Mouse (Mus musculus) spleen, adult 2 months (tissue): Measurements from ENCODE around the gene Pawr. TPM values are rescaled to one million over a fixed set of nuclear protein-coding genes. Genes with fewer than 3 reads are reported as not detected.

ENCODE experiments used
- DNase-seq, 2 experiments: peaks; one replicate each; pipeline versions ENCODE4 v3.0.0 to v3.0.0-alpha.2; 2012 to 2021; ENCODE audit warnings: low spot score in 2 of 2, low read depth in 1 of 2
- H3K27ac ChIP-seq: fragments of 200-500 bp; 2 replicates; pipeline ENCODE4 v1.5.1; 2012; ENCODE audit warnings: low read length, inconsistent platforms; ENCODE audit not compliant: insufficient read depth
- H3K27me3 ChIP-seq: fragments of 200-500 bp; 2 replicates; pipeline ENCODE4 v1.6.1; 2012; ENCODE audit warnings: mild to moderate bottlenecking, moderate library complexity, low read length, inconsistent platforms; ENCODE audit not compliant: control insufficient read depth, insufficient read depth
- H3K36me3 ChIP-seq: fragments of 200-500 bp; 2 replicates; pipeline ENCODE4 v1.6.1; 2012; ENCODE audit warnings: mild to moderate bottlenecking, low read length, inconsistent platforms; ENCODE audit not compliant: control insufficient read depth, insufficient read depth
- H3K4me1 ChIP-seq: fragments of 200-500 bp; 2 replicates; pipeline ENCODE4 v1.6.1; 2011; ENCODE audit warnings: inconsistent platforms; ENCODE audit not compliant: control insufficient read depth, insufficient read depth, insufficient read length
- H3K4me3 ChIP-seq: fragments of 200-500 bp; 2 replicates; pipeline ENCODE4 v1.5.1; 2011; ENCODE audit warnings: mild to moderate bottlenecking, inconsistent platforms; ENCODE audit not compliant: insufficient read depth, insufficient read length; ENCODE audit errors: extremely low read depth
- CTCF ChIP-seq: fragments of 200-500 bp; IDR thresholded peaks from 2 replicates; pipeline ENCODE4 v1.5.1; 2011; ENCODE audit warnings: mild to moderate bottlenecking, inconsistent platforms; ENCODE audit not compliant: insufficient read depth, insufficient read length, insufficient replicate concordance; ENCODE audit errors: extremely low read depth
- POLR2A ChIP-seq: fragments of 200-500 bp; IDR thresholded peaks from 2 replicates; pipeline ENCODE4 v1.6.1; 2011; ENCODE audit warnings: low read depth, low read length, inconsistent platforms
- WGBS: fragments of 180-500 bp; shearing (Covaris S2); methylation state at CpG from one replicate; pipeline ENCODE4 v1.1.7; 2018; 5-methylcytosine and 5-hydroxymethylcytosine counted together
- polyA plus RNA-seq: library from polyadenylated mRNA; depleted of rRNA; stranded (reverse); fragments of >200 nt; gene quantifications from 2 replicates; pipeline ENCODE4 v1.2.3, GENCODE M21; 2012

Gene Pawr
- polyA plus RNA-seq, 1 experiment, result 3.5 TPM

DNA sequence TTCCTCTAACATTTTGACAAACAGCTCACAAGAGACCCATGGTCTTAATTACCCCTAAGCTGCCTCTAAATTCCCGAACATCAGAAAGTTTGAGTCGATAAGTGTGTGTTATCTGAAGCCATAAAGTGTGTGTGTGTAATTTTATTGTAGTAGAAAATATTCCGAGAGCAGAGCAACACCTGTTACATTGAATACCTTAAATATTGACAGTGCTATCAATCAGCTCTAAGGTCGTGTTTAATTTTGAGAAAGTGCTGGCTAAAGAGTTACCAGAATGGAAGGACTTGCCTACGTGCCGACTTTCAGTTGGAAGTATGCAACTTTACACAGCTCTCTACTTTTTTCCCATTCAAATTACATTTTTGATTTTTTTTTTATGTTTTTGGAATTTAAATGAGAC is 76.5 kb downstream of the Pawr start:
- no peak overlapping the region for H3K4me3 ChIP-seq
- no peaks in the 10 kb centered on the region for H3K4me1 ChIP-seq
- H3K27ac ChIP-seq, result no peak overlapping the region
- no peaks in the 10 kb centered on the region for H3K36me3 ChIP-seq
- 88% methylated on average over 6 of the region's 6 CpGs for WGBS
- no peaks in the 10 kb centered on the region for H3K27me3 ChIP-seq
- no peak for TF ChIP-seq POLR2A
- no peak for TF ChIP-seq CTCF
- DNase-seq, result no peak

DNA sequence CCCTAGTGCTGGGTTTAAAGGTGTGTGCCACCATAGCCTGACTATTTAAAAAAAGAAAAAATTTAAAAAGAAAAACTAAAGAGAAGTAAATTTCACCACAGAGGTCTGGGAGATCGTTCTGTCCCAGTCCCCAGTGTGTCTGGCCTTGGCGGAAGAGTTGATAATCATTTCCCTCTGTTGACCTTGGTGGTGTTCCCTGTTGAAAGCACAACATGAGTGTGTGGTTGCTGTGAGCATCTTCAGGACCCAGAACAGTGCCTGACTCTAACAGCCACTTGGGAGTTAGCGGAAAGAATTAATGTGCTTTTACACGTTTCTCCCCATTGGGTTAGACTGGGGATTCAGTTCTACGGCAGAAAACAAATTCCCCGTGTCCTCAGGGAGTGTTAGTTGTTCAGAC is 77.1 kb downstream of the Pawr start:
- WGBS, result 88% methylated on average over 6 of the region's 6 CpGs

DNA sequence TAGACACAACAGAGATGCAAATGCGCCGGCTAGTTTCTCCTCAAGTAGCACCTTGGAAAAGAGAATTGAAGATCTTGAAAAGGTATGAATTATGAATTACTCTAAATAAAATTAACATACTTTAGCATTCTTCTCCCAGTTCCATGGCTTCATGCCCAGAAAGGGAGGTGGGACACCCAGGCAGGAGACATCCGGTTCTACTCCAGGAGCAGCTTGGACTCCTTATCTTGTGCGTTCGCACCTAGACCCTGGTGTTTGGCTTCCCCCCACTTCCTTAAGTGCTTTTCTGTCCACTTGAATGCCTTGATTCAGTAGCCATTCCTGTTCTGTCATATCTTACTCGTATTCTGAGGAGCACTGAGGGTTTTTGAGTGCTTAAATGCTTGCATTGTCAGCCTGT is 77.6 kb downstream of the Pawr start:
- Histone ChIP-seq H3K4me3 (no peak overlapping the region), H3K27ac (no peak overlapping the region), H3K27me3 (no peaks in the 10 kb centered on the region), H3K36me3 (no peaks in the 10 kb centered on the region), H3K4me1 (no peaks in the 10 kb centered on the region)
- 87% methylated on average over 6 of the region's 6 CpGs for WGBS
- TF ChIP-seq CTCF (no peak), POLR2A (no peak)
- no peak for DNase-seq

More for the DNA sequence above, 77.1 kb downstream of the Pawr start:
- H3K4me1 ChIP-seq, result no peaks in the 10 kb centered on the region
- no peak for TF ChIP-seq CTCF
- no peak for TF ChIP-seq POLR2A
- H3K36me3 ChIP-seq, result no peaks in the 10 kb centered on the region
- DNase-seq, result no peak
- no peak overlapping the region for H3K4me3 ChIP-seq
- no peak overlapping the region for H3K27ac ChIP-seq
- H3K27me3 ChIP-seq, result no peaks in the 10 kb centered on the region

DNA sequence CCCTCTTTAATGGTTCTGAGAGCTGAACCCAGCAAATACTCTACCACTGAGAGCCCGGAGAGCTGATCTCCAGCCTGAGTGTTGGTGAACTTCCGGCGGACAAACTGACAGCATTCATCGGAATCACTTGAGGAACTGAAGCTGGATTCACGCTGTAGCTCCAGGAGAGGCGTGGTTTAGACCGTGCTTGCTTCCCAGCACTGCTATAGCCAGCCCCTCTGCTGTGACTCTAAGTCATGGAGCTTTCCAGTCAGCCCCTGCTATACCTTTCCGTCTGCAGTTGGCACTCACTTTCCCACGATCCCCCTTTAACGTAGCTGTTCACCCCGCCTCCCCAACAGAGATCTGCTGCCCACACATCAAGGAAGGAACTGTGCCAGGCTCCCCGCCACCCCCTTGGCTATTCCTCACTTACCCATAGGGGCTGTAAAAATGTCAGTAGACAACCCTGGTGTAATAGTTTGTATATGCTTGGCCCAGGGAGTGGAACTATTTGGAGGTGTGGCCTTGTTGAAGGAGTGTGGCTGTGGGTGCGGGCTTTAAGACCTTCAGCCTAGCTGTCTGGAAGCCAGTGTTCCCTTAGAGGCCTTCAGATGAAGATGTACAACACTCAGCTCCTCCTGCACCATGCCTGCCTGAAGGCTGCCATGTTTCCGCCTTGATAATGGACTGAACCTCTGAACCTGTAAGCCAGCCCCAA is 83.2 kb downstream of the Pawr start:
- 90% methylated on average over 14 of the region's 14 CpGs for WGBS
- H3K36me3 ChIP-seq, result no peaks in the 10 kb centered on the region

DNA sequence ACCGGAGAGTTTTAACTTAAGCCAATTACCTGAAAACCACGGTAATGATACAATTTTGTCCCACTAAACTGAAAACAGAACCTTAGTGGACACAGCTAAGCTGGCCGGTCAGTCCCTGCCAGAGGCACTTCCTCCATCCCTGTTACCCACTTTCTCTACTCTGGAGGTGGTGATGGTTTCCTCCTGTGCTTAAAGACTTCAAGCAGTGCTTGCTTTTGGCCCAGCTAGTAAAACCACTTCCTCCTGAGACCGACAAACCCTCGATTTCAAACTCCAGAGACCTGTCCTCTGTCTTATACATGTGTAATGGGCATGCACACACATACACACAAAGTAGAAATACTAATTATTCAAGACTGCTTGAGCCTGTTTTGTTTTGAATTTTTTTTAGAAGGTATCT is 85.5 kb downstream of the Pawr start:
- TF ChIP-seq POLR2A (no peak), CTCF (no peak)
- Histone ChIP-seq H3K27me3 (no peaks in the 10 kb centered on the region), H3K4me3 (no peak overlapping the region), H3K36me3 (no peaks in the 10 kb centered on the region), H3K4me1 (no peaks in the 10 kb centered on the region), H3K27ac (no peak overlapping the region)
- DNase-seq, result no peak
- WGBS, result 31% methylated on average over 5 of the region's 5 CpGs

More for the DNA sequence above, 83.2 kb downstream of the Pawr start:
- no peaks in the 10 kb centered on the region for H3K27me3 ChIP-seq
- H3K4me3 ChIP-seq, result no peak overlapping the region
- H3K27ac ChIP-seq, result no peak overlapping the region
- no peak for DNase-seq
- TF ChIP-seq POLR2A (no peak), CTCF (no peak)
- no peaks in the 10 kb centered on the region for H3K4me1 ChIP-seq

DNA sequence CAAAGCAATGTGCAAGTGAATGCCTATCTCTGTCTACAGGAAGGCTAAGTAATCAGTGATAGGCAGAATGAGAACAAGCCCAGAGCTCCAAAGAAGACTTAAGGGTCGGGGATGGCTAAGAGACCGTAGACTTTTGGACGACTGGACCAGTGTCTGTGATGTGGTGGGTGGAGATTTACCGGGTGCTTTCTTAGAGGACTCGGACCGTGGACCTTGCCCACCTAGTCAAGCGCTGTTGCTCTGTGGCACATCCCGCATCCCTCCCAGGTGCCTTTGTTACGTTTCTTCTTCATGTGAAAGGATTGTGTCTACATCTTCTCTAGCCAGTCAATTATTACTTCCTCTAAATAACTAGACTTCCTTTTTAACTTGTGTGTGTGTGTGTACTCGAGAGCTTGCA is 98.6 kb downstream of the Pawr start:
- H3K36me3 ChIP-seq, result no peaks in the 10 kb centered on the region
- DNase-seq, result no peak
- 86% methylated on average over 10 of the region's 10 CpGs for WGBS
- H3K27ac ChIP-seq, result no peak overlapping the region
- TF ChIP-seq CTCF (no peak), POLR2A (no peak)
- H3K27me3 ChIP-seq, result no peaks in the 10 kb centered on the region
- H3K4me3 ChIP-seq, result no peak overlapping the region
- H3K4me1 ChIP-seq, result no peaks in the 10 kb centered on the region

DNA sequence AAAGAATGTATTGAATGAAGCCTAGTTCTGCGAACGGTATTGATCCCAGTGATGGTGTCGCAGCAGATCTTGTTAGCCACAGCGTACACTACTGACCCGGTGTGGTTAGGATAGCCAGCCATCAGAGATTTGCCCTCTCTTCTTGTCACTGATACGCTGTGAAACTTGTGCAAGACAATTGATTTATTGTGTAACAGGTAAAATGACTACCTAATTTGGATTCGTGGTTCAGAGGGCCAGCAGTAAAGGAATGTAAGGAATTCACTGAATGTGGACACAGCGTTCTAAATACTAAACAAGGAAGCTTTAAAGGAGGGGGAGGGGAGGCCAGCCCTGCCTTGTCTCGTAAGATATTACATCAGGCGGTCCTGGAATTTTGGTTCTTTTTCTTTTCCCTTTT is 100.3 kb downstream of the Pawr start:
- 84% methylated on average over 10 of the region's 10 CpGs for WGBS
- H3K27me3 ChIP-seq, result no peaks in the 10 kb centered on the region
- DNase-seq, result no peak
- no peaks in the 10 kb centered on the region for H3K36me3 ChIP-seq
- no peak overlapping the region for H3K27ac ChIP-seq
- H3K4me3 ChIP-seq, result no peak overlapping the region
- no peaks in the 10 kb centered on the region for H3K4me1 ChIP-seq
- TF ChIP-seq POLR2A (no peak), CTCF (no peak)
